ENCODE assay signal across 22 mouse cellular contexts in the genomic region with DNA sequence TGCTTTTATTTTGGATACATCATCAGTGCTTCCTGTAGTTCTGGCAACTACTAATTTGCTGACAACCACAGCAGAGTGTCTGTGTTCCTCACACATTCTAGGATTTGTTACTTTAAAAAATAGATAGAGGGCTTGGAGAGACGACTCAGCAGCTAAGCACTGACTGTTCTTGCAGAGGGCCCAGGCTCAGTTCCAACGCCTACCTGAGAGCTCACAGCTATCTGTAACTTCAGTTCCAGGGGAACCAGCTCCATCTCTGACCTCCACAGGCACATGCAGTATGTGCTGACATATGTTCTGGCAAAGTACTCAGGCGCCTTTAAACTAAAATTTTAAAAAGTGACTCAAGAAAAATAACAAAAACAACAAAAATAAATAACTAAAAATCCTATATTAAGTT. TPM values are rescaled to one million over a fixed set of nuclear protein-coding genes. Genes with fewer than 3 reads are reported as not detected.
DNase-seq lines count a peak whose midpoint lies in the region; ATAC-seq and TF ChIP-seq lines count a peak whose summit lies in the region.
"Had no signal": no experiment of that assay in that cellular context is flagged by ENCODE, and none has a peak within 500 bp of the region (broad histone marks: within the 10 kb centered on the region; RNA-seq: fewer than 3 reads in every experiment).

No protein-coding gene starts in this region.

- H3K4me3 ChIP-seq in intestine, embryonic 15.5 days (replicated peaks) = no peak overlapping the region
- no peak overlapping the region for H3K4me3 ChIP-seq in intestine, postnatal 0 days (ENCODE audit: low read depth, low read length)
- no peak overlapping the region for H3K4me3 ChIP-seq in hindbrain, embryonic 13.5 days
- H3K4me3 ChIP-seq: embryonic facial prominence, embryonic 13.5 days; embryonic facial prominence, embryonic 15.5 days; erythroblast, embryonic 14.5 days; forebrain, embryonic 10.5 days; forebrain, embryonic 12.5 days had no signal

- H3K9ac ChIP-seq in intestine, embryonic 15.5 days = no peak overlapping the region
- H3K9ac ChIP-seq in intestine, postnatal 0 days (ENCODE audit: low read depth, low read length) = no peak overlapping the region
- no peak overlapping the region for H3K9ac ChIP-seq in hindbrain, embryonic 13.5 days
- H3K9ac ChIP-seq: embryonic facial prominence, embryonic 13.5 days; embryonic facial prominence, embryonic 15.5 days; forebrain, embryonic 12.5 days had no signal

- peak; percentile 47 for DNase-seq in brain, adult 2 months (ENCODE audit: low read depth, low spot score)
- no peak for DNase-seq in gastrocnemius, postnatal 25 days
- DNase-seq: adrenal gland, adult 2 months; adrenal gland, postnatal 10 days; adrenal gland, postnatal 25 days; cerebellum, adult 11 months; cerebellum, adult 18-20 months; cerebellum, adult 8-10 months; cerebellum, adult 9-11 months; cerebellum, postnatal 14 days; cerebellum, postnatal 36 days; embryo, embryonic 11 days had no signal

- no peak overlapping the region for H3K27ac ChIP-seq in intestine, embryonic 15.5 days
- no peak overlapping the region for H3K27ac ChIP-seq in intestine, postnatal 0 days (ENCODE audit: low read depth, low read length)
- no peak overlapping the region for H3K27ac ChIP-seq in hindbrain, embryonic 13.5 days
- H3K27ac ChIP-seq: embryonic facial prominence, embryonic 13.5 days; embryonic facial prominence, embryonic 15.5 days; forebrain, embryonic 10.5 days; forebrain, embryonic 12.5 days had no signal

- peaks cover 19% of the 10 kb centered on the region for H3K36me3 ChIP-seq in intestine, embryonic 15.5 days
- H3K36me3 ChIP-seq in intestine, postnatal 0 days (ENCODE audit: control insufficient read depth, insufficient read depth) = peaks cover 21% of the 10 kb centered on the region
- H3K36me3 ChIP-seq in hindbrain, embryonic 13.5 days = peaks cover 12% of the 10 kb centered on the region

- TF ChIP-seq CTCF in intestine, postnatal 0 days (IDR thresholded peaks at IDR 0.05; ENCODE audit: low read depth) = no peak

- H3K9me3 ChIP-seq in intestine, embryonic 15.5 days = no peaks in the 10 kb centered on the region
- no peaks in the 10 kb centered on the region for H3K9me3 ChIP-seq in intestine, postnatal 0 days (ENCODE audit: control insufficient read depth)
- no peaks in the 10 kb centered on the region for H3K9me3 ChIP-seq in hindbrain, embryonic 13.5 days
- H3K9me3 ChIP-seq: embryonic facial prominence, embryonic 13.5 days; embryonic facial prominence, embryonic 15.5 days; forebrain, embryonic 10.5 days; forebrain, embryonic 12.5 days had no signal

- 65% methylated on average over 3 of the region's 3 CpGs for WGBS in intestine, embryonic 15.5 days
- WGBS in intestine, postnatal 0 days = 50% methylated on average over 3 of the region's 3 CpGs
- 81% methylated on average over 3 of the region's 3 CpGs for WGBS in hindbrain, embryonic 13.5 days

- ATAC-seq in intestine, embryonic 15.5 days = 0 out of 2 replicates have a peak, but pooled peaks have one; percentile 60
- no peak for ATAC-seq in intestine, postnatal 0 days
- no peak for ATAC-seq in hindbrain, embryonic 13.5 days (ENCODE audit: low FRiP score)
- ATAC-seq: forebrain, embryonic 14.5 days; forebrain, embryonic 16.5 days had no signal

- H3K4me2 ChIP-seq in intestine, embryonic 15.5 days (replicated peaks) = no peak overlapping the region
- 0 out of 2 replicates have a peak overlapping the region, but pooled peaks have one; percentile 13 for H3K4me2 ChIP-seq in intestine, postnatal 0 days (replicated peaks; ENCODE audit: low read depth)
- H3K4me2 ChIP-seq in hindbrain, embryonic 13.5 days = no peak overlapping the region
- H3K4me2 ChIP-seq: embryonic facial prominence, embryonic 13.5 days; embryonic facial prominence, embryonic 15.5 days; forebrain, embryonic 12.5 days had no signal

- no peaks in the 10 kb centered on the region for H3K4me1 ChIP-seq in intestine, embryonic 15.5 days (replicated peaks)
- no peaks in the 10 kb centered on the region for H3K4me1 ChIP-seq in intestine, postnatal 0 days (replicated peaks; ENCODE audit: control insufficient read depth, insufficient read depth, low read length)
- H3K4me1 ChIP-seq in hindbrain, embryonic 13.5 days (replicated peaks) = no peaks in the 10 kb centered on the region
- H3K4me1 ChIP-seq: embryonic facial prominence, embryonic 13.5 days; embryonic facial prominence, embryonic 15.5 days; forebrain, embryonic 10.5 days; forebrain, embryonic 12.5 days had no signal

- no peaks in the 10 kb centered on the region for H3K27me3 ChIP-seq in intestine, embryonic 15.5 days (replicated peaks)
- H3K27me3 ChIP-seq in intestine, postnatal 0 days (replicated peaks; ENCODE audit: control insufficient read depth, insufficient read depth, low read length) = no peaks in the 10 kb centered on the region
- H3K27me3 ChIP-seq in hindbrain, embryonic 13.5 days = no peaks in the 10 kb centered on the region
- H3K27me3 ChIP-seq: embryonic facial prominence, embryonic 13.5 days; embryonic facial prominence, embryonic 15.5 days; forebrain, embryonic 12.5 days had no signal

RNA-seq across cellular contexts. Expression of a gene that starts 19.7 kb away (rescaled TPM):
- 20.3 and 23.5 TPM in 2 replicates for polyA plus RNA-seq in intestine, embryonic 15.5 days (2015; fragmentation: Nextera tagmentation; extraction: Ambion mirVana)
- polyA plus RNA-seq in intestine, postnatal 0 days (2015; fragmentation: Nextera tagmentation; extraction: Ambion mirVana) = 5.4 and 5.6 TPM in 2 replicates
- 6.3 and 7.5 TPM in 2 replicates for polyA plus RNA-seq in hindbrain, embryonic 13.5 days (2015; fragmentation: Nextera tagmentation; extraction: Ambion mirVana)
- total RNA-seq in gastrocnemius, postnatal 25 days (2021) = under 1 TPM; 0.33 to 0.54 TPM

RNA-seq across cellular contexts. Expression of a gene that starts 49.0 kb away (rescaled TPM):
- polyA plus RNA-seq in intestine, embryonic 15.5 days (2015; fragmentation: Nextera tagmentation; extraction: Ambion mirVana) = 7.1 and 8.9 TPM in 2 replicates
- 5.6 and 8.0 TPM in 2 replicates for polyA plus RNA-seq in intestine, postnatal 0 days (2015; fragmentation: Nextera tagmentation; extraction: Ambion mirVana)
- 5.8 TPM in 2 replicates for polyA plus RNA-seq in hindbrain, embryonic 13.5 days (2015; fragmentation: Nextera tagmentation; extraction: Ambion mirVana)
- total RNA-seq in gastrocnemius, postnatal 25 days (2021) = 1 to 10 TPM; 2.3 to 3.1 TPM
- polyA plus RNA-seq: erythroblast, embryonic 14.5 days had no signal
